Mouse (Mus musculus) brain, embryonic 14.5 days (tissue): ENCODE measurements at regions not wholly inside any gene's neighbourhood (a gene's known extent, or its start where the extent isn't known, plus 50 kb on each side); places are given as distances from the start of the nearest gene placed in this dataset.

ENCODE experiments used
- DNase-seq: peaks from one replicate; pipeline ENCODE4 v3.0.0-alpha.2; 2011; ENCODE audit warnings: low read depth
- CTCF ChIP-seq: fragments of 200-500 bp; IDR thresholded peaks from 2 replicates; pipeline ENCODE4 v1.5.1; 2012; ENCODE audit warnings: inconsistent platforms, mild to moderate bottlenecking, moderate library complexity, borderline replicate concordance; ENCODE audit not compliant: insufficient read depth, insufficient read length; ENCODE audit errors: extremely low read depth
- POLR2A ChIP-seq: fragments of 200-500 bp; IDR thresholded peaks from 2 replicates; pipeline ENCODE4 v1.6.1; 2012; ENCODE audit warnings: mild to moderate bottlenecking, inconsistent platforms, borderline replicate concordance; ENCODE audit not compliant: poor library complexity, insufficient read depth, insufficient read length, severe bottlenecking; ENCODE audit errors: extremely low read depth

DNA sequence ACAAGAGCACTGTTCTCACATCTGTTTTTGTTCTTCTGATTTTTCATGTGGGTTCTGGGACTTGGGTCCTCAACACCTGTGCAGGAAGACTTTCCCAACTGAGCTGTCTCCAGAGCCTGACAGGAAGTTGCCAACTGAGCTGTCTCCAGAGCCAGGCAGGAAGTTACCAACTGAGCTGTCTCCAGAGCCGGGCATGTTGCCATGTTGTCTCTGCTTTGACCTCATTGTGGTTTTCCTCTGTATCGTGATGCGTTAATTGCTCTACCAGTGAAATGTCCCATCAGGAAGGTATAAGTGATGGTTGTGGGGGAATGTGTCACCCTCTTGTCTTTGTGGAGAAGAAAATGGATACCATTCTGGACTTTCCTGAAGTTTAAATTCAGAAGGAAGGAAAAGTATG is 54.4 kb upstream of the Olfm4 start:
- TF ChIP-seq POLR2A, result no peak
- no peak for TF ChIP-seq CTCF
- no peak for DNase-seq

DNA sequence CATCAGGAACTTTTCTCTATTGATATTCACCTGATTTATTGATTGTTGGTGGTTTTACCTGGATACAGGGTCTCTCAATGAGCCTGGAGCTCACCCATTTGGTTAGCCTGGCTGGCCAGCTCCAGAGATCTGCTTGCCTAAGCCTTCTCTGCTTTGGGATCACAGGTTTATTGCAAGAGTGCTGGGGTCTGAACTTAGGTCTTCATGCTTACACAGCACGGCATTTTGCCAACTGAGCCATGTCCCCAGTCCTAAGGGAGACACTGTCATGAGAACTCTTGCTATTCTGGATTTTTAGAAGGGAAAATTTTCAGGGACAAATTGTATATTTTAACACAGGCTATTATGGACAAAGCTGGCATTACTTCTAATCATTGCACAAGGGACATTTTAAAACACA is 56.7 kb upstream of the Olfm4 start:
- DNase-seq, result no peak
- TF ChIP-seq POLR2A (no peak), CTCF (no peak)

DNA sequence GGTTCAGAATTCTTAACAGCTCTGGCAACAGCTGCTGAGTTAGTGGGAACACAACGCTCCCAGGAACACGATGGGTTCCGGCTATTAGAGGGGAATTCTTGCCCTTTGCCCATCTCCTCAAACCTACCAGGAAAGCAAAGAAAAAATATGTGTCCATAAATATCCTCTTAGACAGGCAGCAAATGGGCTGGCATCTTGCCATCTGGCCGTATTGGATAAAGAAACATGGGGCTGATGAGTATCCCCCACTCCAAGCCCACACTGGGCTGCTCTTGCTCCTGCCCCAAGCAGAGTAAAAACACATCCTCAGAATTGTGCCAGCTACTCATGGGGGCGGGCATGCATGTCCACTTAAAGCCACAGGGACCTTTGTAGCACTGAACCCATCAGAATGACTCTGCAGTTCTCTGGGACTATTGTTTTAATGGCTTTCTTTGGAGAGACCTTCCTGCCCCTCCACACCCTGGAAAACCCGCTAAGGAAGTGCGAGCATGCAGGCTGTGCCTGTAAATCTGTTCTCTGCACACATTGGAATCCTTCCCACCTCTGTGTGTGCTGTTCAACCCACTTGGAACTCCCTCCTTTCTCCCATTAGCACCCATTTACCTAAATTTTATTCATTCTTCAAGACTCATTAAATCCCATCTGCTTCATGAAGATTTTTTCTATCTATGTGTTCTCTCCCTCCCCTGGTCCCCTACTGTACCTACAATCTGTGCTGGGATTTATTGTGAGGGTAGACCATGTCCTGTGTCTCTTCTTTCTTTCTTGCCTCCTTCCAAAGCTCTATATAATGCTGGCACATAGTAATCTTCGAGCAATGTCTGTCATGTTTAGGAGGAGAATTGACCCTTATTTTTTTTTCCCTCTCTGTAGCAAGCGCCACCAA is 66.7 kb upstream of the Olfm4 start:
- TF ChIP-seq CTCF (no peak), POLR2A (no peak)
- peak; percentile 90 for DNase-seq

DNA sequence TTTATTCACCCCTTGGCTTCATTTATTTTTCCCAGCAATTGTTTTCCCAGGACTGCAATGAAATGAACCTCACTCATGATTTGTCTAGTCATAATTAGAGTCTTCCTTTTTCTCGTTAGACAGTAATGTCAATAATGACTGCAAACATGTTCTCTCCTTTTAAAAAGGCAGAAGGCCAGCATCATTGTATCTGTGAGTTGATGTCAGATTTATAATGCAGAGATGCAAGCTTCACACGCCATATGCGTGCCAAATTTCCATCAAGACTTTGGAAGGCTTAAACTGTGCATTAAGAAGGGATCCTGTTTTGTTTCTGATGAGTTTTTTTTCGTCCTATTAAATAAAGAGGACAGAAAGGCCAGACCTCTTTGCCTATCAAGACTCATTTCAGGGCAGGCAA is 68.9 kb upstream of the Olfm4 start:
- peak; percentile 84 for DNase-seq
- TF ChIP-seq POLR2A (no peak), CTCF (no peak)

DNA sequence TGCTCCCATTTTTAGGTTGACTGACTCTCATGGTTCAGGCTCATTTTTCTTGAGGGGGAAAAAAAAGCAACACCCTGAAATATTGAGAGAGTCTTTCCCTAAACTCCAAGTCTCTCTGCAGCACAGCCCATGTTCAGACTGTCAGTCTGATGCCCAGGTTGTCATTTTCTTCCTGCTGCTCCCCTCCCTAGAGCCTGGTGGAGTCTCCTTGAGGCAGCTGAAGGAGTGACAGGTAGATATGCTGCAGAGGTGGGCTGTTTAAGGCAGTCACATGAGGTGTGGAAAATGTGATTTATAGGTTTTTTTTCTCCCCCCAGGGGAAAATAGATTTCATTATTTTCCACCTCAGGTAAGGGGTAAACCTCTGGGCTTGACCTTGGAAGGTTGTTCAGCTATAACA is 70.6 kb upstream of the Olfm4 start:
- TF ChIP-seq POLR2A (no peak), CTCF (no peak)
- DNase-seq, result no peak

DNA sequence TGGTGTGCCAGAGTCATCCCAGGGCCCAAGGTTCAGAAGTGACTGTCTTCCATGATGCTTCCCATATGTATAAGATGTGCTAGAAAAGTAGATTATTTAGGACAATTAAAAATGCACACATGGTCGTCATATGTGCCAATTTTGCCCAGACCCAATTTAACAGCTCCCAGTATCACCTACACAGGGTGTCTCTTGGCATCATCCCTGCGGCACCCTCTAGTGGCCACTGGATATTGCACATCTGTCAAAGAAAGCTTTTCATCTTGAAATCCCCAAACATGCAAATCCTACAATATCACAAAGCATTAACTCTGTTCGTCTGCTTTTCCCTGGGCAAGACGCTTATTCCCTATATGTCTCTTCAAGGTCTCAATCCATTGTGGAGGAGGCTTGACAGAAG is 71.3 kb upstream of the Olfm4 start:
- TF ChIP-seq CTCF (peak; percentile 76), POLR2A (no peak)
- peak; percentile 82 for DNase-seq

DNA sequence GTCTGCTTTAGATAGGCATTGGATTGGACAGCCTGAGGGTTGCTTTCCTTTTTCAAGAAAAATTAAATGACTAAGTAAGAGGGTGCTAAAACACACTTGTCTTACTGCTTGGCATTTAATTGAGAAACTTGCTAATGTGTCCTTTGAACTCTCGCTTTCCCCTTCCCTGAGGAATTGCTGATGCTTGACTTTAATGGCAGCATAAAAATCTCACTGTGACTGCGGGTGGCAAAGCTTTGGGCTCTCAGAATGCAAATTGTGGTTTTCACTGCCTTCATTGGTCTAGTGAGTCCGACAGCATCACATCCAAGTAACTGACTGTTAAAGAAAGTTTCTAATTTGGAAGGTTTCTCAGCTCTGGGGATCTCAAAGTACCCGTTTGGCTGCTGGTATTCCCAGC is 76.1 kb upstream of the Olfm4 start:
- no peak for TF ChIP-seq CTCF
- TF ChIP-seq POLR2A, result no peak
- no peak for DNase-seq

DNA sequence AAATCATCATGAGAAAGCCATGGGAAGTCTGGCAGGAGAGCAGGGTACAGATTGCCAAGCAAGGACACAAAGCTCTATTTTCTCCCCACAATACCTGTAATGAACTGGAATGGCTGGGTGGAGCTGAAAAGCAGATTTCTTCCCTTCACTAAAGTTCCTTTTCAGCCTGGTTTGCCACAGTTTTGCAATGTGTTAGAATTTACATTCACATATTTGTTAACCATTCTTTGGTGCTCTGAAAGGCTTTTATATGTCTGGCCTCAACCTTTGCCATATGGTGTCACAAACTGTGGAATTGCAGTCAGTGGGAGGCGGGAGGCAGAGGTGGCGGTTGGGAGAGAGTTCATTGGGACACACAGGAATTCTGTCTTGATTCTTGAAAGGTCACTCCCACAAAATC is 78.3 kb upstream of the Olfm4 start:
- DNase-seq, result peak; percentile 88
- TF ChIP-seq POLR2A (no peak), CTCF (no peak)

DNA sequence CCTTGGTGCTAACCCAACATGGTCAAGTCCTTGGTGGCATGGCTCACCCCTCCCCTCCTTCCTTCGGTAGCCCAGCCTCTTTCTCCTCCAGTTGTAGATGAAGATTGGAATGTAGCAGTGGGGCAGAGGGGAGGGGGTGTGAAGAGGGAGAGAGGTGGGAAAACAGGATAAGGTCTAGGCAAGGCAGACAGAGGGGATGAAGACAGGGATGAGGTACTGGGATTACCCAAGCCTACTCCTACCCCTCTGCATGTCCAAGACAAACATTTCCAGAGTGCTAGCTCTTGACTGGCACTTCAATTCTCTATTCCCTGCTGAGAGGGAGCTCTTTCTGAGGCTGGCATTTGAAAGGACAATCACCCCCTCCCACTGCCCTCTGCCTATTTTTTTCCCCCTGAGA is 81.5 kb upstream of the Olfm4 start:
- DNase-seq, result no peak
- TF ChIP-seq CTCF (no peak), POLR2A (no peak)

DNA sequence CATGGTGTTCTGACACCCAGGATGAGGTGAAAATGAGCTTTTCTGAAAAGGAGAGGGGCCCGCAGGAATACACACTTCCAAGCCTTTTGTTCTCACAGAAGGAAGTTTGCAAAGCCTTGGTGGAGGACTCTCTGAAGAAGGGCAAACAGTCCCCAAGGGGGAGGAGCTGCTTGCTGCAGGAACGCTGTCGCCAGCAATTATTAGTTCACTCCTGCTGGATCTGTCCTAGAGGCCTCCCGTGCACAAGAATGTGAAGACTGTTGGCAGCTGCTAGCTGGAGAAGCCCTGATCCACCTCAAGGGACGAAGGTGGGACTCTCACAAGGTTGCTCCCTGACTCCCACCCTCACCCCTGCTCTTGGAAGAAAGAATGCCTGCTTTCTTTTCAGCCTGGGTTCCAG is 85.6 kb upstream of the Olfm4 start:
- DNase-seq, result no peak
- no peak for TF ChIP-seq CTCF
- no peak for TF ChIP-seq POLR2A

DNA sequence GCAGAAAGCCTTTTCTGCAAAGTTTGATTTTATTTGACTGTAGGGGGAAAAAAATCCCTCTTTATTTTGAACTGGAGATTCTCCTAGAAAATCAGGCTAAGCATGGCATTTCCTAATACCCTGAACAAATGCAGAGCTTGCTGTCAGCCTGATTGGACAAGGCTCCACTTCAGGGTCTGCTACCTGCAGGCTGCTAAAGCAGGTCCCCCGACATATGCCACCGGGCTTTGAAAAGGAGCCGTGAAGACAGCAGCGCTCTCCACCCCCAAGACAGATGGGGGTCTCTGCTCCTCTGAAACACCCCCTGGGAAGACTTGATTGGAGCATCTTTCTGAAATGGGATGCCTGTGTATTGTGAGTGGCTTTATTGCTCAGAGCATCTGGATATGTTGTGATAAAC is 90.6 kb upstream of the Olfm4 start:
- TF ChIP-seq CTCF (no peak), POLR2A (no peak)
- no peak for DNase-seq

DNA sequence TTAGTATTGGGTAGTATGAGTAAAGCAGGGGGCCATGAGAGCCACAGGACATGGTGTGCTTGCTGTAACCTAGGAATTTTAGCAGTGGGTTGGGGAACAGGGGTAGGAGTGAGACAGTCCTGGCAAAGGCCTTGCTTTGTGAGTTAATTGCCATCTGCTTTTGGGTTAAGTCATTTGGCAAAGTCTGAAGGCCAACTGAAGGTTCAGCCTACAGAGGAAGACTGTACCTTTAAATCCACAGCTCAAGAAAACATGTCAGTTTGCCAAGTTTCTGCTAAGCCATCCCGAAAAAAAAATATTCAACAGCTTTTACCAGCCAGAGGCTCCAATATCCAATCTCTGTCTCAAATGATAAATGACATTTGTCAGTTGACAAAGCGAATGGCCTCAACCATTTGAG is 93.2 kb upstream of the Olfm4 start:
- DNase-seq, result no peak

More for the DNA sequence above, 93.2 kb upstream of the Olfm4 start:
- TF ChIP-seq CTCF, result no peak
- no peak for TF ChIP-seq POLR2A
